ENCODE assay signal across 28 mouse cellular contexts in the genomic region with DNA sequence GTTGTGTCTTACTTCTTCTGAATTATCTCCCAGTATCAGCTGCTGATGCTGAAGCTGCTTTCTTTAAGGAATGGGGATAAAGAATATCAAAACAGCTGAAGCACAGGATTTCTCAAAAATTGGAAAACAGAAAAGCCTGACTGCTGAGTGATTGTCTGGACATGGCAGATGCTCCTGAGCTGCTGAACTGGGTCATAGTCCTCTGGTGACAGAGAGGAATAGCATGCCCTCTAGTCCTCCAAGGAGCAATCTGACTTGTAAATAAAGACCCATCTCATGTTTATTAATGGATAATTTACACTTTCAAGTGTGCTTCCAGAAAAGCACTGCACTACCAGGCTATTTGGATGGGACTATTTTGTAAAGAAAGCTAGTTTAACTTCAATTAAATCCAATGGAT.
DNase-seq lines count a peak whose midpoint lies in the region; ATAC-seq lines count a peak whose summit lies in the region.
"Had no signal": no experiment of that assay in that cellular context is flagged by ENCODE, and none has a peak within 500 bp of the region (broad histone marks: within the 10 kb centered on the region; RNA-seq: fewer than 3 reads in every experiment).

No protein-coding gene starts in this region.

- H3K27ac ChIP-seq in forebrain, embryonic 12.5 days: no peak overlapping the region
- no peak overlapping the region for H3K27ac ChIP-seq in forebrain, embryonic 10.5 days
- H3K27ac ChIP-seq in midbrain, embryonic 12.5 days (replicated peaks): no peak overlapping the region
- no peak overlapping the region for H3K27ac ChIP-seq in midbrain, embryonic 10.5 days (replicated peaks)
- 0 out of 2 replicates have a peak overlapping the region, but pooled peaks have one; percentile 20 for H3K27ac ChIP-seq in midbrain, embryonic 15.5 days
- H3K27ac ChIP-seq: heart, embryonic 10.5 days; hindbrain, embryonic 15.5 days; kidney, embryonic 15.5 days; limb, embryonic 13.5 days; lung, embryonic 15.5 days; stomach, postnatal 0 days had no signal

- H3K9ac ChIP-seq in forebrain, embryonic 12.5 days: no peak overlapping the region
- H3K9ac ChIP-seq in midbrain, embryonic 12.5 days (replicated peaks): no peak overlapping the region
- no peak overlapping the region for H3K9ac ChIP-seq in midbrain, embryonic 15.5 days
- H3K9ac ChIP-seq: hindbrain, embryonic 15.5 days; kidney, embryonic 15.5 days; limb, embryonic 13.5 days; lung, embryonic 15.5 days had no signal

- no peaks in the 10 kb centered on the region for H3K27me3 ChIP-seq in forebrain, embryonic 12.5 days
- no peaks in the 10 kb centered on the region for H3K27me3 ChIP-seq in forebrain, embryonic 10.5 days (ENCODE audit: poor library complexity, severe bottlenecking)
- H3K27me3 ChIP-seq in midbrain, embryonic 12.5 days: no peaks in the 10 kb centered on the region
- H3K27me3 ChIP-seq in midbrain, embryonic 10.5 days (ENCODE audit: low read depth, poor library complexity, severe bottlenecking): no peaks in the 10 kb centered on the region
- no peaks in the 10 kb centered on the region for H3K27me3 ChIP-seq in midbrain, embryonic 15.5 days (replicated peaks)
- H3K27me3 ChIP-seq: hindbrain, embryonic 15.5 days; kidney, embryonic 15.5 days; limb, embryonic 13.5 days; lung, embryonic 15.5 days had no signal

- no peak overlapping the region for H3K4me2 ChIP-seq in forebrain, embryonic 12.5 days
- H3K4me2 ChIP-seq in midbrain, embryonic 12.5 days (replicated peaks): no peak overlapping the region
- H3K4me2 ChIP-seq in midbrain, embryonic 15.5 days: no peak overlapping the region
- H3K4me2 ChIP-seq: hindbrain, embryonic 15.5 days; kidney, embryonic 15.5 days; limb, embryonic 13.5 days; liver, embryonic 11.5 days; lung, embryonic 15.5 days had no signal

- H3K36me3 ChIP-seq in forebrain, embryonic 12.5 days (replicated peaks): no peaks in the 10 kb centered on the region
- H3K36me3 ChIP-seq in forebrain, embryonic 10.5 days (replicated peaks): no peaks in the 10 kb centered on the region
- no peaks in the 10 kb centered on the region for H3K36me3 ChIP-seq in midbrain, embryonic 12.5 days
- H3K36me3 ChIP-seq in midbrain, embryonic 10.5 days: no peaks in the 10 kb centered on the region
- H3K36me3 ChIP-seq in midbrain, embryonic 15.5 days (replicated peaks): no peaks in the 10 kb centered on the region
- H3K36me3 ChIP-seq: heart, embryonic 10.5 days; hindbrain, embryonic 15.5 days; kidney, embryonic 15.5 days; limb, embryonic 13.5 days; lung, embryonic 15.5 days had no signal

- peak; percentile 51; the same call in 1 of the 2 replicates for ATAC-seq in forebrain, embryonic 12.5 days (ENCODE audit: low FRiP score)
- peak; percentile 84 for ATAC-seq in midbrain, embryonic 12.5 days (ENCODE audit: low FRiP score, low read depth)
- ATAC-seq in midbrain, embryonic 15.5 days (replicated peaks): no peak
- ATAC-seq: activated CD4-positive, CD25-positive, alpha-beta regulatory T cell, adult 4 months; forebrain, embryonic 14.5 days had no signal

- DNase-seq in forebrain, embryonic 10.5 days (ENCODE audit: extremely low spot score, low spot score): no peak
- no peak for DNase-seq in midbrain, embryonic 10.5 days (ENCODE audit: low spot score)
- DNase-seq in cerebellum, adult 9-11 months: peak; percentile 58
- DNase-seq in right cerebral cortex, postnatal 25 days: no peak
- DNase-seq: adrenal gland, adult 2 months; adrenal gland, postnatal 36 days; B cell, adult 2 months; gastrocnemius, postnatal 25 days; heart, adult 11 months; heart, postnatal 36 days; kidney, adult 18-20 months; kidney, postnatal 25 days; right cerebral cortex, postnatal 4 days; thymus, adult 18-20 months; thymus, postnatal 25 days had no signal

- H3K4me1 ChIP-seq in forebrain, embryonic 12.5 days: no peaks in the 10 kb centered on the region
- H3K4me1 ChIP-seq in forebrain, embryonic 10.5 days: no peaks in the 10 kb centered on the region
- 0 out of 2 replicates have a peak, but pooled peaks cover 4% of the 10 kb centered on the region for H3K4me1 ChIP-seq in midbrain, embryonic 12.5 days
- 0 out of 2 replicates have a peak, but pooled peaks cover 2% of the 10 kb centered on the region for H3K4me1 ChIP-seq in midbrain, embryonic 10.5 days
- H3K4me1 ChIP-seq in midbrain, embryonic 15.5 days: 0 out of 2 replicates have a peak, but pooled peaks cover 3% of the 10 kb centered on the region
- H3K4me1 ChIP-seq: heart, embryonic 10.5 days; hindbrain, embryonic 15.5 days; kidney, embryonic 15.5 days; limb, embryonic 13.5 days; lung, embryonic 15.5 days had no signal

- no peaks in the 10 kb centered on the region for H3K9me3 ChIP-seq in forebrain, embryonic 12.5 days
- H3K9me3 ChIP-seq in forebrain, embryonic 10.5 days: no peaks in the 10 kb centered on the region
- no peaks in the 10 kb centered on the region for H3K9me3 ChIP-seq in midbrain, embryonic 12.5 days
- no peaks in the 10 kb centered on the region for H3K9me3 ChIP-seq in midbrain, embryonic 10.5 days (replicated peaks)
- no peaks in the 10 kb centered on the region for H3K9me3 ChIP-seq in midbrain, embryonic 15.5 days
- H3K9me3 ChIP-seq: heart, embryonic 10.5 days; hindbrain, embryonic 15.5 days; kidney, embryonic 15.5 days; limb, embryonic 13.5 days; lung, embryonic 15.5 days had no signal

- H3K4me3 ChIP-seq in forebrain, embryonic 12.5 days (replicated peaks): no peak overlapping the region
- H3K4me3 ChIP-seq in forebrain, embryonic 10.5 days: no peak overlapping the region
- H3K4me3 ChIP-seq in midbrain, embryonic 12.5 days: no peak overlapping the region
- no peak overlapping the region for H3K4me3 ChIP-seq in midbrain, embryonic 10.5 days
- no peak overlapping the region for H3K4me3 ChIP-seq in midbrain, embryonic 15.5 days
- H3K4me3 ChIP-seq: erythroblast, embryonic 14.5 days; heart, embryonic 10.5 days; hindbrain, embryonic 15.5 days; kidney, embryonic 15.5 days; limb, embryonic 13.5 days; lung, embryonic 15.5 days had no signal
